Mouse (Mus musculus) monocyte, adult 2 months (primary cell): Measurements from ENCODE around the gene Csad.

ENCODE experiments used
- DNase-seq, 2 experiments: peaks; one replicate each; pipeline ENCODE4 v3.0.0; 2022; ENCODE audit warnings: low spot score in 2 of 2, low read depth in 1 of 2

Csad gene

DNA sequence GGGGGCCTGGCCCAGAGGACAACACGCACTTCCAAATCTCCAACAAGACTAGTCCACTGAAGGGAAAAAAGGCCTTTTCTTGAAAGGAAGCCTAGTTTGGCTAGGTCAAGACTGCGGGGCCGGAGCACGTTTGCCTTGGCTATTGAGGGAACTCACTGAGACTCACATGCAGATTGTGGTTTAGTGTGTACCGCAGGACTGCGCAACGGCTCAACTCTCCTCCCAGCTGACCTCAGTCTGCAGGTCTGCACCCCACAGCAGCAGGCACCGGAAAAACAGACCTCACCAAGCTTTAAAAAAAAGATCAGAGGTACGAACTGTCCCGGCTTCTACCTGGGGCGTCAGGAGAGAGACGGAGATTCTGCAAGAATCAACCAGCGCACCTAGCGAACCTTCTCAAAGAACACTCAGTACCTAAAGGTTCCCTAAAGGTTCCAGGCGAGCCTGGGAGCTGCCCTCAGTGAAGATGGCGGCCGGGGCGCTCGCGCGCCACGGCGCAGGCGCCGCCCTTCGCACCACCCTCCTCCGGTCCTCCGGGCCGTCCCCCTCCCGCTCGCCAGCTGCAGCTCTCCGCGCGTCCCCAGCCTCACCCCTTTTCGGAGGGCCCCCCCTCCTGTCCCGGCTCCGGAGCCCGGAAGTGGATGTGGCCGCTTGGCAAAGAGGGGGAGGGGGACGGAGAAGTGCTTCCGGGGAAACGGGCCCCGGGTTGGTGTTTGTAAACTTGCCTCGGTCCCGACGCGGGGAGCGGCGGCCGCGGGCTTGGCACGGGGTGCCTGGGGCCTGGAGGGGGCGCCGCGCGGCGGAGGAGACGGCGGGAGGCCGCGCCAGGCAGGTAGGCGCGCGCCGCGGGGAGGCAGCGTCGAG is 1.3 kb downstream of the Csad start, which contains the start of gene Zfp740:
Gene Zfp740 (plus strand): TSS at position 279 of the 864 bp plus-strand sequence.
- DNase-seq, result peak; percentile 72 to 80

DNA sequence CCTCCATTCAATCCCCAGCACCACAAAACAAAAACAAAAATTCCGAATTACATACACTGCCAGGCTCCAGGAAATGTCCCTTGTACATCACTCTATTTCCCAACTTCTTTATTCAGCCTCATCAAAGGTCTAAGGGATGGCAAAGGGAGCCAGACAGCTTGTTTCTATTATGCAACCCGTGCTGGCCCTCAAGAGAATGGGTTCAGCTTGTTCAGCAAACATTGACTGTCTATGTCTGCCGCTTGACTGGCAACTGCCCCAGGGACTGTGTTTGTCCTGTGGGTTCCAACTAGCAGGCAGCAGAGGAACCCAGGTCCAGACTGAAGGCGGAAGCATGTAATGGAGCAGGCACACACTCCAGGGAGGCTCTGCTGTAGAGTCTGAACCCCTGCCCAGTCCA is 5.7 kb downstream of the Csad start:
- no peak for DNase-seq

DNA sequence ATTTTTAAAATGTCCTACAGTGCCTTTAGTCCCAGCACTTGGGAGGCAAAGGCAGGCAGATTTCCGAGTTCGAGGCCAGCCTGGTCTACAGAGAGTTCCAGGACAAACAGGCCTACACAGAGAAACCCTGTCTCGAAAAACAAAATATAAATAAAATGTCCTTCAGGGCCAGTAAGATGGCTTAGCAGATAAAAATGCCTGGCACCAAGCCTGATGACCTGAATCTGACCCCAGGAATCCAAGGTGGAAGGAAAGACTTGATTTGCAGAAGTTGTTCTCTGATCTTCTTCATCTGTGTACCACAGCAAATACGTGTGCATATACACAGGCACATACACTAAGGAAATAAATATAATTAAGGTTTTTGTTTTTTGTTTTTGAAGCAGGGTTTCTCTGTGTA is 9.2 kb downstream of the Csad start:
- DNase-seq, result no peak

GRCm38 (mm10) chr15:102194439-102194838 is 10.1 kb downstream of the Csad start:
- DNase-seq, result no peak

- DNase-seq, result no peak
Measured at GRCm38 (mm10) chr15:102193652-102194051, 10.9 kb downstream of the Csad start.

GRCm38 (mm10) chr15:102192820-102193386 is 11.6 kb downstream of the Csad start:
- no peak for DNase-seq

GRCm38 (mm10) chr15:102192271-102192812 is 12.2 kb downstream of the Csad start:
- DNase-seq, result no peak

GRCm38 (mm10) chr15:102191699-102192098 is 12.8 kb downstream of the Csad start:
- DNase-seq, result no peak

GRCm38 (mm10) chr15:102188883-102189282 is 15.6 kb downstream of the Csad start:
- no peak for DNase-seq

GRCm38 (mm10) chr15:102188096-102188495 is 16.4 kb downstream of the Csad start:
- no peak for DNase-seq

DNA sequence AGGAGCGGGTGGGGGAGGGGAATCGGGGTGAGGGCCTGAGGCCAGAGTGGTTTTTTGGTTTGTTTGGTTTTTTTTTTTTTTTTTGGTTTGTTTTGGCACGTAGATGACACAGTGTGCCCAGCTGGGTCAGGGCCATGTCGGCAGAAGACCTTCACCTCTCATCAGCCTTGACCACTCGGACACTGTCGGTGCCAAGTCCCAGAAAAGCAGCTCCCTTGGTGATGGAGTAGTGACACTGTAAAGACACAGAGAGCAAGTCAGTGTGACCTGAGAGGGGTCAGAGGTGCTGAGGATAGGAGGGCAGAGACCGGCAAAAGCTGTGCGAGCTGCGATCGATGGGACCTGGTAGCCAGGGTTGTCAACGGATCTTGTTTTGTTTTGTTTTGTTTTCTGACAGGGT is 18.3 kb downstream of the Csad start:
- DNase-seq, result no peak

GRCm38 (mm10) chr15:102183076-102183475 is 21.4 kb downstream of the Csad start:
- no peak for DNase-seq

DNA sequence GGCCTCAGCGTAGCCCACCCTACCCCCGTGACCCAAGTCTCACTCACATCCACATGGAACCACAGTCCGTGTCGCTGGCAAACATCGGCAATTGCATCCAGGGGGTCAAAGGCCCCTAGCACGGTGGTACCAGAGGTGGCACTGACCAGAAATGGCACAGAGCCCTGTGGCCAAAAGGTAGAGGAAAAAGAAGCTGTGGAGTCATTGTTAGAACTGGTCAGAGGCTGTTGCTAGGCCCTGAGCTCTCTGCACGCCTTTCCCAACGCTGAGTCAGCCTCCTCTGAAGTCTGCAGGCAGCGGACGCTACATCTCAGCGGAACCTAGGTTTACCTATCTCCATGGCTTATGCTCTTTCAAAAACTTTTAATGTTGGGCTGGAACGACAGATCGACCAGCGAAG is 24.6 kb downstream of the Csad start:
- DNase-seq, result no peak

- no peak for DNase-seq
Measured at GRCm38 (mm10) chr15:102179106-102179505, 25.4 kb downstream of the Csad start.

- peak; percentile 17 to 68 for DNase-seq
Measured at GRCm38 (mm10) chr15:102178279-102178678, 26.2 kb downstream of the Csad start.

DNA sequence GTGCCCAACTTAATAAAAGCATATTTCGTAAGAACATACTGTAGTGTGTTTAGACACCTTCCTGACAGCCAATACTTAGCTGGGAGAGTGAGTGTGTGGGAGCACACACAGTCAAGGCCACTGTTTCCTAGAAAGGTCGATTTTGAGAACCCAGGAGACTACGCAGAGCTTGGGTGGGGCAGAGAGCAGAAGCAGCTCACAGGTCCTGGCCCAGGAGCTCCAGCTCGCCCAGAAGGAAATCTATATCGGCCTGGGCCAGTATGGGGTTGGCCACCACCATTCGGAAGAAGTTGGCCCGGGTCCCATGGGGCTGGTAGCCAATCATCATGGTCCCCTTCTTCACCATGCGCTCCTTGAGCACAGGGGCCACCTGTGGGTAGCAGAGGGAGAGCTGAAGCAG is 27.1 kb downstream of the Csad start:
- no peak for DNase-seq

- DNase-seq, result no peak
Measured at GRCm38 (mm10) chr15:102176571-102177316, 27.8 kb downstream of the Csad start.

DNA sequence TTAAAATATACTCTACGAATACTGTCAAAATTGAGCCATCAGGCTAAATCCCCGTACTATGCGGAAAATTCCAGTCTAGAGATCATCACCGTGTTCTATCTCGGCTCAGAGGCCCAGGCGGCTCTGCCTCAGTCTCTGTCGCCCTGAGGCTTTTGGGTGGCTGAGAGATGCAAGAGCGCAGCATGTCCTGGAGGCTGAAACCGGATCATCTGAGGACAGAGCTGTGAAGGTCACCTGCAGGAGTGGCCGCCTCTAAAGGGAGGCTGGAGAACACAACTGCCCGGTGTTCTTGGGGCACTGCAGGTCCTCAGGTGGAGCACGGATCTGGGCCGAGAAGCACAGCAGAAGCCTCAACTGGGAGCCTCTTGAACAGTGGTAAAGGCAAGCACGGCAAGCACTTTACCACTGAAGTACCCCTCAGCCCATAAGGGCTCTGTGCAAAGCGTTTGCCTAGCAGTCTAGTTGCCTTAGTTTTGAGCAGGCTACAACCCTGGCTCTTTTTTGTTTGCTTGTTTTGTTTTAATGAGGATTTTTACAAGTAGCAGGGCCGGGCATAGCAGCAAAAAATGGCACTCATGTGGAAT is 28.7 kb downstream of the Csad start:
- DNase-seq, result no peak

GRCm38 (mm10) chr15:102173581-102173980 is 30.9 kb downstream of the Csad start:
- DNase-seq, result no peak

GRCm38 (mm10) chr15:102169064-102169463 is 35.5 kb downstream of the Csad start:
- DNase-seq, result no peak

- DNase-seq, result no peak
Measured at GRCm38 (mm10) chr15:102167620-102168021, 36.9 kb downstream of the Csad start.
